Mouse (Mus musculus): ENCODE measurements around the gene Gm27029. TPM values are rescaled to one million over a fixed set of nuclear protein-coding genes. Genes with fewer than 3 reads are reported as not detected.
"Not testable (repeated sequence)": the region's sequence is repeated elsewhere in the genome, so short reads cannot be mapped to it uniquely, and the experiment has no call there.

The Gm27029 gene
- total RNA-seq, 2 experiments from 2014 or later: 8.1 to 13.0 TPM

GRCm38 (mm10) chr11:101459716-101460115 is 35.1 kb upstream of the Gm27029 start:
- intact Hi-C loops (cut with DNase I): no loop called here
- no peak for DNase-seq

- DNase-seq: no peak
- intact Hi-C loops (cut with DNase I): no loop called here
These were observed 33.6 kb upstream of the Gm27029 start for GRCm38 (mm10) chr11:101458217-101458616.

DNA sequence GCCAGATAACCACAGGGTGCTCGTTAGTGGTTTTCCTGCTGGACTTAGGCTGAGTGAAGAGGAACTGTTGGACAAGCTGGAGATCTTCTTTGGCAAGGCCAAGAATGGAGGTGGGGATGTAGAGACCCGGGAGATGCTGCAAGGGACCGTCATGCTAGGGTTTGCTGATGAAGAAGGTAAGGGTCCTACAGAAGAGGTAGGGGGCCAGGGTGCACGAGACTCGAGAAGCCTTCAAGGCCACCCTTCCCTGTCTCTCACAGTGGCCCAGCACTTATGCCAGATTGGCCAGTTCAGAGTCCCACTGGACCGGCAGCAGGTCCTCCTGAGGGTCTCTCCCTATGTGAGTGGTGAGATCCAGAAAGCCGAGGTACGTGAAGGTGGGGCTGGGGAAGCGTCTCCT is 33.0 kb upstream of the Gm27029 start:
- intact Hi-C loops (cut with DNase I): no loop called here
- DNase-seq: no peak

GRCm38 (mm10) chr11:101455627-101456026 is 31.0 kb upstream of the Gm27029 start:
- intact Hi-C loops (cut with DNase I): no loop called here
- DNase-seq: no peak

DNA sequence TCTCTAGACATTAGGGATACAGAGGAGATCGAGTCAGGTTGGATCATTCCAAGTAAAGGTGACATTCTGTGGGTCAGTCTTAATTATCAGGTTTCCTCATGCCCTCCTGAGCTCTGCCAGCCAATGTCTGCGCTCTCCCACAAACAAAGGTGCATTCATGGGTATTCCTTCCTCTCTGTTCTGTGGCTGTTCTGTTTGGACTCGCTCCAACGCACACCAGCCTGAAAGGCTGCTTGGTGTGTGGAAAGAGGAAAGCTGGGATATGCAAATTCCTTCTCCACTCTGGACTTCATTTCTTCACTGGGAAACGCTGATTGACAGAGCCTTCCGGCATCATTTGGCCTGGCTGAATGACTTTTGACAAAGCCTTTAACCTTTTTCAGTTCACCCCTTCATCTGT is 30.1 kb upstream of the Gm27029 start:
- intact Hi-C loops (cut with DNase I): no loop called here
- no peak for DNase-seq

DNA sequence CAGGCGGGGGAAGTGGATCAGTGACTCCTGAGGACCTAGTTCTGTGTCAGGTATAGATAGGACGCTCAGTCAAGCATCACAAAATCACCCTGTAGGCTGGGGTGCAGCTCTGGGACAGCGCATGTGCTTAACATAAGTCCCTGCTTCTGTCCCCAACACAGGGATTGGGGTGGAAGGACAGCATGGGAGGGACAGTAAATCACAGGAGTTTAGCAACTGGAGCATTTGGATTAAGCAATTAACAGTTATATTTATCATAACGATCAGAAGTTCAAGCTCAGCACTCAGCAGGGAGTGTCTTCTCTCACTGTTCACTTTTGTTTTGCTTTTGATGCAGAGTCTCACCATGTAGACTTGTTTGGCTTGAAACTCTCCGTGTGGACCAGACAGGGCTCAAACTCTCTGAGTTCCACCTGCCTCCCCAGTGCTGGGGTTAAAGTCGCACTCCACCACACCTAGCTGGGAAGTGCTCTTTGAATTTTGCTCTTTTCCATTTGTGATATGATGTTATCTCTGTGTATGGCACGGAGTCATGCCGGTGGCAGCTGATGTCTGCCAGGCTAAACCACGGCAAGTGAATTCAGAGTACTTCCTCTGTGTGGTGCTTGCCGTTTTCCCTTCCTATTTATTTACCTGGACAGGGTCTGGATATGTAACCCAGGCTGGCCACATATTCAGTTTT is 27.6 kb upstream of the Gm27029 start:
- intact Hi-C loops (cut with DNase I): no loop called here

DNA sequence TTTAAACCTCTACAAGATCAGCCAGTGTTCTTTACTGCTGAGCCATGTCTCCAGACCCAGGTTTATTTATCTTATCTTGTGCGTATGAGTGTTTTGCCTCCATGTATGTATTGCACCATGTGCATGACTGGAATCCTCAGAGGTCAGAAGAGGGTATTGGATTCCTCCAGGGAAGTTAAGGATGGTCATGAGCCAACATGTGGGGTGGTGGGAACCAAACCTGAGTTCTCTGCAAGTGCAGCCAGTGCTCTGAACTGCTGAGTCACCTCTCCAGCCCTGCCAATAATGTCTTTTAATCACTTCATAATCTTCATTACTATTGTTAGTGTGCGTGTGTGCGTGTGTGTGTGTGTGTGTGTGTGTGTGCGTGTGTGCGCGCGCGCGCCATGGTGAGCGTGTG is 26.9 kb upstream of the Gm27029 start:
- DNase-seq: no peak
- intact Hi-C loops (cut with DNase I): no loop called here

More for the DNA sequence above, 27.6 kb upstream of the Gm27029 start:
- DNase-seq: no peak

DNA sequence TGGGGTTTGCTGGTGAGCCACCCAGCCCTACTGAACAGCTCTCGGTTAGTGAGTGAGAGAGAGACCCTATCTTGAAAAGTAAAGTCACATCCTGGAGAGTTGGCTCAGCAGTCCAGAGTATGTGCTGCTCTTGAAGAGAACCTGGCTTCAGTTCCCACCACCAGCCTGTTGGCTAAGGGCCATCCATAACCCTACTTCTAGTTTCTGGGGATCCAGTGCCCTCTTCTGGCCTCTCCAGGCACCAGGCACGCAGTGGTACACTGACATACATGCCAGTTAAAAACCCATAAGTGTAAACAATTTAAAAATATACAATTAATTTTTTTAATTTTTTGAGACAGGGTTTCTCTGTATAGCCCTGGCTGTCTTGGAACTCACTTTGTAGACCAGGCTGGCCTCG is 25.8 kb upstream of the Gm27029 start:
- intact Hi-C loops (cut with DNase I): no loop called here
- DNase-seq: no peak

DNA sequence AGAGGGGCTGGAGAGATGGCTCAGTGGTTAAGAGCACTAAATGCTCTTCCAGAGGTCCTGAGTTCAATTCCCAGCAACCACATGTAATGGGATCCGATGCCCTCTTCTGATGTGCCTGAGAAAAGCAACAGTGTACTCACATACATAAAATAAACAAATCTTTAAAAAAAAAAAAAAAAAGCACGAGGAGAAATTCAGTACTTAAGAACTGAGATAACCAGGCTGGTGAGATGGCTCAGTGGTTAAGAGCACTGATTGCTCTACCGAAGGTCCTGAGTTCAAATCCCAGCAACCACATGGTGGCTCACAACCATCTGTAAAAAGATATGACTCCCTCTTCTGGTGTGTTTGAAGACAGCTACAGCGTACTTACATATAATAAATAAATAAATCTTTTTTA is 25.0 kb upstream of the Gm27029 start:
- intact Hi-C loops (cut with DNase I); DNase-seq: not testable (repeated sequence)

- intact Hi-C loops (cut with DNase I): no loop called here
- no peak for DNase-seq
These were observed 24.3 kb upstream of the Gm27029 start for GRCm38 (mm10) chr11:101448899-101449298.

DNA sequence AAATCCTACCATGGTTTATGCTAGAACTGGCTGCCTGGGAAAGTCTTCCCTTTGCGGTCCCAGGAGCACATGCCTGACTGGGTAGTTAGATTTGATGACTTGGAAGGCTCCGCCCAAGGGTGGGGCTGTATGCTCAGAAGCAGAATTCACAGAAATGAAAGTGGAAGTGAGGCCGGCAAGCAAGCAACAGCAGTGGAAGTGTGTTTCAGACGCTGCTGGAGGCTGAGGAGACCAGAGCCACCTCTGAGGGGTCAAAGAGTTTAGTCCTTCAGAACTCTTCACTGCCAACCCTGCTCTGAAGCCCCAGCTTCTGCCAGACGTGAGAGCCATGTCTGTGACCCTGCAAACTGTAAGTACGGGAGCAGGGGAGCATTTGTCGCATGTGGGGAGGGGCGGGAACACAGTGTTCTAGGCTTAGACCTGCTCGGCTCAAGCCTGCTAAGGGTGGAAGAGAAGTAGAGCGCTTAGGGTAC is 23.7 kb upstream of the Gm27029 start, which contains the start of gene Ifi35:
Gene Ifi35, plus strand, starts transcription at position 134 of the 473 bp plus-strand sequence.
- intact Hi-C loops (cut with DNase I): no loop called here
- peak; percentile 61 to 72 for DNase-seq

DNA sequence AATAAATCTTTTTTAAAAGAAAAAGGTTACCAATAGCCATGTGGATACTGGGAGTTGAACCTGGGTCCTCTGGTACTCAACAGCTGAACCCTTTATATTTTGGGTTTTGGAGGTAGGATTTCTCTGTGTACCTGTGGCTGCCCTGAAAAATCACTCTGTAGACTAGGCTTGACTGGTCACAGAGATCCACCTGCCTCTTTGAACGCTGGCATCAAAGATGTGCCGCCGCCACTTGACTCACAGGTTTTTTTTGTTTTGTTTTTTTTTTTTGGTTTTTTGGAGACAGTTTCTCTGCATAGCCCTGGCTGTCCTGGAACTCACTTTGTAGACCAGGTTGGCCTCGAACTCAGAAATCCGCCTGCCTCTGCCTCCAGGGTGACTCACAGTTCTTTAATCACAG is 23.2 kb upstream of the Gm27029 start:
- intact Hi-C loops (cut with DNase I): no loop called here
- no peak for DNase-seq

DNA sequence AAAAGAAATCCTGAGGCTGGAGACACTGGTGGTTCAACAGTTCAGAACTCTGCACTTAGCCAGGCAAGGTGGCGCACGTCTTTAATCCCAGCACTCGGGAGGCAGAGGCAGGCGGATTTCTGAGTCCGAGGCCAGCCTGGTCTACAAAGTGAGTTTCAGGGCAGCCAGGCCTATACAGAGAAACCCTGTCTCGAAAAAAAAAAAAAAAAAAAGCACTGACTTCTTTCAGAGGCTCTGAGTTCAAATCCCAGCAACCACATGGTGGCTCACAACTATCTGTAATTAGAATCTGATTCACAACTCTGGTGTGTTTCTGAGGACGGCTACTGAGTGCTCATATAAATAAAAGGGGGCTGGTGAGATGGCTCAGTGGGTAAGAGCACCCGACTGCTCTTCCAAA is 22.3 kb upstream of the Gm27029 start:
- DNase-seq; intact Hi-C loops (cut with DNase I): not testable (repeated sequence)

- no peak for DNase-seq
- intact Hi-C loops (cut with DNase I): no loop called here
These were observed 21.7 kb upstream of the Gm27029 start for GRCm38 (mm10) chr11:101446319-101446718.

GRCm38 (mm10) chr11:101442760-101443159 is 18.2 kb upstream of the Gm27029 start:
- DNase-seq: no peak
- intact Hi-C loops (cut with DNase I): no loop called here

GRCm38 (mm10) chr11:101442127-101442693 is 17.6 kb upstream of the Gm27029 start, which contains the start of gene Rpl27:
Gene Rpl27, plus strand, starts transcription at chr11:101442298.
- intact Hi-C loops (cut with DNase I): no loop called here
- peak; percentile 90 to 96 for DNase-seq

GRCm38 (mm10) chr11:101441450-101442126 is 17.0 kb upstream of the Gm27029 start:
- DNase-seq; intact Hi-C loops (cut with DNase I): not testable (repeated sequence)

DNA sequence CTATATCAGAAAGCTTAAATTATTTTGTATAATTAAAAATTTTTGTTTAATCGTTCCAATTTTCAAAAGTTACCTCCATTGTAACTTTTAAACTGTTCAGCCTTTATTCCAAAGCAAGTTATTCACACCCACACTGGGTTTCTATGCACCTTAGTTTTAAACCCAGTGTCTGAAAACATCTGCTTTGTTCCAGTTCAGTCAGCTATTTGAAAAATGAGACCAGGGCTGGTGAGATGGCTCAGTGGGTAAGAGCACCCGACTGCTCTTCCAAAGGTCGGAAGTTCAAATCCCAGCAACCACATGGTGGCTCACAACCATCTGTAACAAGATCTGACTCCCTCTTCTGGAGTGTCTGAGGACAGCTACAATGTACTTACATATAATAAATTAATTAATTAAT is 13.4 kb upstream of the Gm27029 start:
- intact Hi-C loops (cut with DNase I); DNase-seq: not testable (repeated sequence)

DNA sequence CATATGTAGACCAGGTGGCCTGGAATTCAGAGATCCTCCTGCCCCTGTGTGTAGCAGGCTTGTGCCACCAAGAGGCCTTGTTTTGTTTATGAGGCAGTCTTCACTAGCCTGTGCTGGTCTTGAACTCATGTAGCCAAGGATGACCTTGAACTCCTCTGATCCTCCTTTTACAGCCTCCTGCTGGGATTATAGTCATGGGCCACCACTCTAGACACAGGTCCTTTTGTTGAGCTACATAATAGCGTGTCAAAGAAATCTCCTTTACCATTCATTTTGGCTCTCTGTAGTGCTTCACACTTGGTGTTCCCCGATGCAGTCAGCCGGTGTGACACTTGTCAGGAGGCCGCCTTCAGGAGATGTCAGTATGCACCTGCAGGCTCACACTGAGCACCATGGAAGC is 12.3 kb upstream of the Gm27029 start:
- intact Hi-C loops (cut with DNase I): no loop called here
- DNase-seq: no peak

GRCm38 (mm10) chr11:101435831-101436230 is 11.2 kb upstream of the Gm27029 start:
- DNase-seq: no peak
- intact Hi-C loops (cut with DNase I): no loop called here

- no peak for DNase-seq
- intact Hi-C loops (cut with DNase I): no loop called here
These were observed 8.8 kb upstream of the Gm27029 start for GRCm38 (mm10) chr11:101433396-101433795.

DNA sequence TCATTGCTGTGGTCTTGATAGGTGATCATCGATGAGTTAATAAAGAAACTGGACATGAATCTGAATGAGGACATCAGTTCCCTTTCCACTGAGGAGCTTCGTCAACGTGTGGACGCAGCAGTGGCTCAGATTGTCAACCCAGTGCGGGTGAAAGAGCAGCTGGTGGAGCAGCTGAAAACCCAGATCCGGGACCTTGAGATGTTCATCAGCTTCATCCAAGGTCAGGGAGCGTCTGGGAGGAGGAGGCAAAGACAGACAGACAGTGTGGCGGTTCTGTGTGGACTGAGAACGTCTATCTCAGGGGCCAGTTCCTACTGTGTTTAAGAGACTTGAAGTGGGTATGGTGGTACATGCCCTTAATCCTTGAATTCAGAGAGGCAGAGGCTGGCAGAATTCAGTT is 6.7 kb upstream of the Gm27029 start:
- intact Hi-C loops (cut with DNase I): no loop called here
- DNase-seq: no peak

All from gastrocnemius, postnatal 36 days (tissue).